Mouse (Mus musculus) lung, embryonic 14.5 days (tissue): Measurements from ENCODE around the gene Prss38. TPM values are rescaled to one million over a fixed set of nuclear protein-coding genes. Genes with fewer than 3 reads are reported as not detected.

ENCODE experiments used
- ATAC-seq: fragments of 200-750 bp; cut with Nextera tagmentation; 2 replicates; pipeline ENCODE4 v1.8.0; 2017; ENCODE audit warnings: mild to moderate bottlenecking, moderate TSS enrichment, moderate library complexity; ENCODE audit not compliant: insufficient read depth
- DNase-seq: peaks from one replicate; pipeline ENCODE4 v3.0.0-alpha.2; 2015
- H3K27ac ChIP-seq: fragments of 300-500 bp; sonication (generic); 2 replicates; pipeline ENCODE4 v1.5.1; 2014; ENCODE audit warnings: low read depth, mild to moderate bottlenecking, moderate library complexity
- H3K27me3 ChIP-seq: fragments of 300-500 bp; sonication (generic); 2 replicates; pipeline ENCODE4 v1.6.1; 2014; ENCODE audit warnings: low read length, control low read depth; ENCODE audit not compliant: insufficient read depth
- H3K36me3 ChIP-seq: fragments of 300-500 bp; sonication (generic); 2 replicates; pipeline ENCODE4 v1.6.1; 2014; ENCODE audit warnings: control low read depth; ENCODE audit not compliant: insufficient read depth
- H3K4me1 ChIP-seq: fragments of 300-500 bp; sonication (generic); 2 replicates; pipeline ENCODE4 v1.6.1; 2014; ENCODE audit warnings: antibody characterized with exemption, control low read depth; ENCODE audit not compliant: insufficient read depth
- H3K4me2 ChIP-seq: fragments of 300-500 bp; sonication (generic); 2 replicates; pipeline ENCODE4 v1.6.1; 2014; ENCODE audit warnings: mild to moderate bottlenecking
- H3K4me3 ChIP-seq: fragments of 300-500 bp; sonication (generic); 2 replicates; pipeline ENCODE4 v1.5.1; 2014; ENCODE audit warnings: low read depth, low read length
- H3K9ac ChIP-seq: fragments of 300-500 bp; sonication (generic); 2 replicates; pipeline ENCODE4 v1.6.1; 2014
- H3K9me3 ChIP-seq: fragments of 300-500 bp; sonication (generic); 2 replicates; pipeline ENCODE4 v1.6.1; 2016; ENCODE audit warnings: low read depth, low read length, control low read depth
- CTCF ChIP-seq: IDR thresholded peaks from 2 replicates; pipeline ENCODE4 v1.5.1; 2016; ENCODE audit warnings: antibody characterized with exemption, low read depth
- WGBS: fragments of 180-500 bp; shearing (Covaris S2); extraction: QIAGEN DNeasy Blood & Tissue Kit; methylation state at CpG from one replicate; pipeline ENCODE4 v1.1.7; 2014; 5-methylcytosine and 5-hydroxymethylcytosine counted together
- polyA plus RNA-seq: library from polyadenylated mRNA; unstranded; fragments of >200 nt; fragmentation: Nextera tagmentation; extraction: Ambion mirVana; gene quantifications from 2 replicates; pipeline ENCODE4 v1.2.1, GENCODE M21; 2014

The Prss38 gene
- not detected in 2 replicates for polyA plus RNA-seq

DNA sequence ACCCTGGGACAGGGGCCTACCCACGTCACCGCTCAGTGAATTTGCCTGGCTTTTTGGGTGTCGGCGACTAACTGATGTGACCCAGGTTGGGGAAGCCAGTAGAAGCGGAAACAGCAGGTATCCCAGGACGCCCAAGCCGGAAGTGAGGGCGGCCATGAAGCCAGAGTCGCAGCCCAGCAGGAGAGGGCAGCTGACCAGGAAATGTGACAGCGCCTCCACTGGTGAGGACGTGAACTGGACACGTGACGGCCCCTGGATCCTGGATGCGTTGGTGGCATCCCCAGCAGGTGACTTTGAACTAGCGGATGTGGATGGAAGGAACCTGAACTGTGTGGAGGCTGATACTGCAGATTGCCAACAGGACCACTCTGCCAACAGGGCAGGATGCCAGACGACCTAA lies at the start of gene Prss38:
Gene Prss38, minus strand, starts transcription at position 183 of the 400 bp plus-strand sequence.
- Histone ChIP-seq H3K4me2 (no peak within 1 kb of the TSS), H3K9me3 (no peaks in the 10 kb centered on the region), H3K27me3 (no peaks in the 10 kb centered on the region), H3K27ac (no peak within 1 kb of the TSS), H3K36me3 (no peaks in the 10 kb centered on the region), H3K9ac (no peak within 1 kb of the TSS), H3K4me1 (no peaks in the 10 kb centered on the region), H3K4me3 (no peak within 1 kb of the TSS)
- no peak for DNase-seq
- TF ChIP-seq CTCF: no peak; the same call in 1 of the 2 replicates
- no peak for ATAC-seq
- WGBS: 68% methylated on average over 16 of the region's 16 CpGs

DNA sequence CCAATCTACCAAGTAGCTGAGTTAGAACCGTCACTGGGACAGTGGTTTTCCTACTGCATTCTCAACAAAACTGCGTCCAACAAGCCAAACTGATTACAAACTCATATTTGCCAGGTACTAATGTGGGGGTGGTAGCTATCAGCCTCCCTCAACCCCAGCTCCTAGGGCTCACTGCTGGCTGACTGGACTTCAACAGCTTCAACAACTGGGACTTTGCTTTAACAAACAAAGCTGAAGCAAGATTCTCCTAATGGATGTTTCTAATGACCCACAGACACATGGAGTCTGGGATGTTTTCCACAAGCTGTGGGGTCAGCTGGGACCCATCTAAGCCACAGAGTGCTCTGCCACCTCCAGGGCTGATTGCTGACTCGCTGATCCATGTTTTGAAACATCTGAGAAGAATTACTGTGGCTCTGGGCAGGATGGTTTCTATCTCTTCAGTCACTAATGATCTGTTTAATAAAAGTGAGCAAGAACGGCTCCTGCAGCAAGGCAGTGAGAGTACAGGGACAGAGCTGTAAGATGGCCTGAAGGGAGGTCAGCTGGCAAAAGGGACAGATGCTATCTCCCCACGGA lies 47.6 kb upstream of the Prss38 start:
- no peak for TF ChIP-seq CTCF
- Histone ChIP-seq H3K4me1 (no peaks in the 10 kb centered on the region), H3K27me3 (no peaks in the 10 kb centered on the region), H3K36me3 (peaks cover 82% of the 10 kb centered on the region), H3K27ac (no peak overlapping the region), H3K4me3 (no peak overlapping the region), H3K9me3 (no peaks in the 10 kb centered on the region), H3K9ac (no peak overlapping the region), H3K4me2 (no peak overlapping the region)
- no peak for ATAC-seq
- DNase-seq: no peak
- 70% methylated on average over 5 of the region's 5 CpGs for WGBS

DNA sequence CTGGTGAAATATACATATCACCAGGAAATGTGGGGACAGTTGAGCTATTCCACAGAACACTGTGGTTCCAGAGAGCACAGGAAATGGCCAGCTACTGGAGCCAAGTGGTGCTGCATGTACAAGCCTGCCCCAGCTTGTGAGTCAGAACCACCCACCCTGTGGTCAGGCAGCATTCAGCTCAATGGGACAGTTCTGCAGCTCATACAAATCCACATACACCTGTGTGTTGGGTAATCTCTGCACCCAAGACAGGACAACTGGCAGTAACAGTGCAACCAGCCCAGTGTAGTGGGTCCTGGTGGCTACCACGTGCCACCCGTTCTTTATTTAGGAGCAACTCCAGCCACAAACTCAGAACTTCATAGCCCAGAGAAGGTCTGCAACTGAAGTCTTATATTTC lies 46.5 kb upstream of the Prss38 start:
- no peak overlapping the region for H3K4me3 ChIP-seq
- no peaks in the 10 kb centered on the region for H3K27me3 ChIP-seq
- no peak for ATAC-seq
- 89% methylated on average over 2 of the region's 2 CpGs for WGBS
- H3K36me3 ChIP-seq: peaks cover 77% of the 10 kb centered on the region
- H3K4me2 ChIP-seq: no peak overlapping the region
- no peaks in the 10 kb centered on the region for H3K9me3 ChIP-seq
- H3K27ac ChIP-seq: no peak overlapping the region
- H3K4me1 ChIP-seq: no peaks in the 10 kb centered on the region
- DNase-seq: peak; percentile 8
- H3K9ac ChIP-seq: no peak overlapping the region
- no peak; the same call in 1 of the 2 replicates for TF ChIP-seq CTCF

DNA sequence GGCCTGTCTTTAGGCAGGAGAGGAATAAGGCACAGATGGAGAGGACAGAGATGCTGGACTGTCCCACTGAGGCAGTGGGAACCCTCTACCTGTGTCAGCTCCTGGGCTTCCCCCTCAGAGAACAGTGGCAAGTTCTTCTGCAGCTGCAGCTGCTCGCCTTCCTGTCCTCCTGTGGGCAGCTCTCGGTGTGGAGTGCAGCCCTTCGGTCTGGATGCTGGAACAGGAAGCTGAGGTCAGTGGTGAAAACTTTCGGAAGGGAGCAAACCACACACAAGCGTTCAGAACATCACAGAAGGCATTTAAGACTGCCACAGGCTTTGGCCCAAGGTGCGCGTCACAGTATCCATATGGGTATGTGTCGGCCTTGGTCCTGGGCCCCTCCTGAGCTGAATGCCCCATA lies 46.0 kb upstream of the Prss38 start:
- Histone ChIP-seq H3K4me3 (no peak overlapping the region), H3K27ac (no peak overlapping the region), H3K4me2 (no peak overlapping the region), H3K9me3 (no peaks in the 10 kb centered on the region), H3K9ac (no peak overlapping the region), H3K4me1 (no peaks in the 10 kb centered on the region), H3K36me3 (peaks cover 76% of the 10 kb centered on the region), H3K27me3 (no peaks in the 10 kb centered on the region)
- no peak for TF ChIP-seq CTCF
- DNase-seq (no peak), ATAC-seq (no peak)
- WGBS: 75% methylated on average over 8 of the region's 8 CpGs

DNA sequence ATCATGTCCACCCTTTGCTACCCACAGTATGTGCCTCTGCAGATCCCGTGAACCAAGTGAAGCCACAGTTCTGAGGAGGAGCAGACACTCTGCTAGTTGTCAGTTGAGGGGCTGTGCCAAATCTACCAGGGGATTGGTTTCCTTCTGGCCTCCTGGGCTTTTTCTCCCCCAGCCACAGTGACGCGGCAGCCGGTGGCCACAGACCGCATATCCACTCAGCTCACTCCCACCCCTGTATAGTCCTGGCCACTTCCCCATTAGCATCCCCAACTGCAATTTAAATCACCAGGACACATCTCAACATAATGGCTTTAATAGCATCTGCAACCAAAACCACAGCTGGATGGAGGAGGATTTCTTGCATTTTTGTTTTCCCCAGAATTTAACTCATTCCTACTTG lies 43.3 kb upstream of the Prss38 start:
- H3K36me3 ChIP-seq: peaks cover 60% of the 10 kb centered on the region
- no peaks in the 10 kb centered on the region for H3K4me1 ChIP-seq
- no peaks in the 10 kb centered on the region for H3K9me3 ChIP-seq
- no peak for TF ChIP-seq CTCF
- DNase-seq (no peak), ATAC-seq (no peak)
- H3K9ac ChIP-seq: no peak overlapping the region
- no peak overlapping the region for H3K4me3 ChIP-seq
- H3K27ac ChIP-seq: no peak overlapping the region
- H3K4me2 ChIP-seq: no peak overlapping the region
- WGBS: 85% methylated on average over 5 of the region's 5 CpGs
- no peaks in the 10 kb centered on the region for H3K27me3 ChIP-seq

DNA sequence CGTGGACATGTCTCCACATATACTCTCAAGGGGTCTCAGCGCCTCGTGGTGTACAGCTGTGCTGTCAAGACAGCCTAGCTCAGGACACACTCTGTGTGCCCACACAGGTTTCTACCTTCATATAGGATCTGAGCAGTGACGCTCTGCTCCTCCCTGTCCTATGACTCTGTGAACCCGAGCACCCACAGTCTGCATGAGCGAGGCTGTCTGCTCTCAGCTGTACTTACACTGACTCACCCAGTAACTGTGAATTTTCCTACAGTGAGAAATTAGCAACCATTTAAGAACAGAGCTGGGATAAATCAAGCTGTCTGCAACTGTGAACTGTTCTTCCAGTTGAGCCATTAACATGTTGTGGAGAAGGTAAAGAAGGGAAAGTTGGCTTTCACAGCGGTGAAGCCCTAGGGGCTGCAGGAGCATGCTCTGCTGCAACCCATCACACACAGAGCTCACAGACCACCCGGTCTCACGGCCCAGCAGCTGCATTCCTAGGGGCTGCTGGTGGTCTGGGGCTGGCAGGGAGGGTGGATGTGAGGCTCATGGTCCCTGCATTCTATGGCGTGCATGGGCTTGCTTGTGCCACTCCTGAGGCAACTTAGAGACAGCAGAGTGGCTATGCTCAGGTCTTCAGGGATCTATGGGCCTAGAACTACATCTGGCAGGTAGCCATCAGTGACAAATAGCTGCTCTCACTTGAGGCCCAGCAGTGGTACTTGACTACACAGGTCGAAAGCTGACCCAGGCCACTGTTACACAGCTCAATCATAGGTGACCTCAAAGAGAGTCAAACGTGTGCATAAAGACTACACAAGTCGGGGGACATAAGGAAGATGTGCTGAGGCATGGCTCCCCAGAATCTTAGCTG lies 37.8 kb upstream of the Prss38 start:
- H3K27me3 ChIP-seq: no peaks in the 10 kb centered on the region
- no peaks in the 10 kb centered on the region for H3K4me1 ChIP-seq
- H3K36me3 ChIP-seq: peaks cover 30% of the 10 kb centered on the region; the same call in 1 of the 2 replicates
- 73% methylated on average over 13 of the region's 13 CpGs for WGBS
- no peak for ATAC-seq
- TF ChIP-seq CTCF: no peak
- no peaks in the 10 kb centered on the region for H3K9me3 ChIP-seq
- H3K27ac ChIP-seq: no peak overlapping the region
- no peak overlapping the region for H3K4me2 ChIP-seq
- H3K4me3 ChIP-seq: no peak overlapping the region
- DNase-seq: no peak
- H3K9ac ChIP-seq: no peak overlapping the region

DNA sequence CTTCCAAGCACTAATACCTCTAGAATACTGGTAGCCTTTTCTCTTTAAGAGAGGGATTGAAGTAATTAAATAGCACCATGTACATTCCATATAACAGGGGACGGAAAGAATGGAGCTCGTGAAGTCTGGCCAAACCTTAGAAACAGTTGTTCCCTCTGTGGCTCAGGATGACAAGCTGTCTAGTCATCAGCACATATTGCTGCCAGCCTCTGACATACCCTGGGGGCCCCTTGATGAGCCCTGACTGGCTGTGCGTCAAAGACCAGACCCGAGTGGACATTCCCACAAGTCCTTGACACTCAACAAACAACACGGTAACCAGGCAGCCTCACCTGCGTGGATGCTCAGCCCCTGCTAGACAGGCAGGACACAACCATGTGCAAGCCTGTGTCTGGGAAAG lies 36.6 kb upstream of the Prss38 start:
- DNase-seq (no peak), ATAC-seq (no peak)
- Histone ChIP-seq H3K4me3 (no peak overlapping the region), H3K27ac (no peak overlapping the region), H3K9me3 (no peaks in the 10 kb centered on the region), H3K9ac (no peak overlapping the region), H3K36me3 (peaks cover 34% of the 10 kb centered on the region), H3K4me1 (no peaks in the 10 kb centered on the region), H3K27me3 (no peaks in the 10 kb centered on the region), H3K4me2 (no peak overlapping the region)
- 68% methylated on average over 6 of the region's 6 CpGs for WGBS
- no peak for TF ChIP-seq CTCF
